Mouse (Mus musculus) neural tube, postnatal 0 days (tissue): ENCODE results near the gene Mgat1. TPM values are rescaled to one million over a fixed set of nuclear protein-coding genes. Genes with fewer than 3 reads are reported as not detected.

Experiments used
- polyA plus RNA-seq: library from polyadenylated mRNA; unstranded; fragments of >200 nt; fragmentation: Nextera tagmentation; extraction: Ambion mirVana; gene quantifications from 2 replicates; pipeline ENCODE4 v1.2.1, GENCODE M21; 2015

The Mgat1 gene
- polyA plus RNA-seq: 34.4 and 34.9 TPM in 2 replicates

GRCm38 (mm10) chr11:49243727-49244594 lies at the start of gene Mgat1:
TSS of gene Mgat1 (plus strand) at chr11:49244191.

GRCm38 (mm10) chr11:49203129-49203768 lies 40.7 kb upstream of the Mgat1 start, which contains the start of gene Zfp62:
TSS of gene Zfp62 (plus strand) at chr11:49203292.

GRCm38 (mm10) chr11:49278222-49278621 lies 34.2 kb downstream of the Mgat1 start, which contains the start of gene Olfr1393:
TSS of gene Olfr1393 (plus strand) at chr11:49278304.

DNA sequence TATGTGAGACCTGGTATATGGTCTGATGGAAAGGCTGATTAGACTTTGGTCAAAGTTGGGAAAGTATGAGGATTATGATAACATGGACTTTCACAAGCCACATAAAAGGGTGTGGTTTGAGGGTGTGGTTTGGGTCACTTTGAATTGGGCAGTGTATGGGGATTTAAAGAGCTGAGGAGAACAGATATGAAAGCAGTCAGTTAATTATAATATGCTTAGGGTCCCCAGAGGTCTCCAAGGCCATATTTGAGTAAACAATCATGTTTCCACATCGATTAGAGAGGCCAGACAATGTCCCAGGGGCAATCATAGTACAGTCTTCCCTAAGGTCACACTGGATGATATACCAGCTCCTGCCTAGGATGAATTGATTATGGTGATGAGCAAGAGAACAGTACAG lies 41.0 kb downstream of the Mgat1 start, which contains the start of gene Olfr1392:
Gene Olfr1392, plus strand, starts transcription at position 301 of the 400 bp plus-strand sequence.

GRCm38 (mm10) chr11:49304441-49304840 lies 60.5 kb downstream of the Mgat1 start, which contains the start of gene Olfr10:
TSS of gene Olfr10 (plus strand) at chr11:49304741.

Other genes with a start within 250 kb of the Mgat1 start
- gene 9930111J21Rik2, start 192.9 kb upstream of the Mgat1 start, polyA plus RNA-seq: 0.45 and 0.54 TPM in 2 replicates
- gene Tgtp2, start 180.0 kb upstream of the Mgat1 start, polyA plus RNA-seq: 0.26 and 0.29 TPM in 2 replicates
- 1.8 and 1.9 TPM in 2 replicates for gene Ifi47, start 167.6 kb upstream of the Mgat1 start, polyA plus RNA-seq
- gene Olfr1396, start 129.3 kb upstream of the Mgat1 start, polyA plus RNA-seq: not detected in 2 replicates
- gene Olfr1395, start 101.9 kb upstream of the Mgat1 start, polyA plus RNA-seq: not detected in 2 replicates
- not detected in 2 replicates for gene Olfr1394, start 89.8 kb upstream of the Mgat1 start, polyA plus RNA-seq
- gene Btnl9, start 57.0 kb upstream of the Mgat1 start, polyA plus RNA-seq: 0.38 and 0.53 TPM in 2 replicates
- 24.4 and 24.8 TPM in 2 replicates for gene Zfp62, start 40.9 kb upstream of the Mgat1 start, polyA plus RNA-seq
- gene Olfr1393, start 34.1 kb downstream of the Mgat1 start, polyA plus RNA-seq: 0.17 TPM in 1 of 2 replicates, not detected in the other
- gene Olfr1392, start 41.1 kb downstream of the Mgat1 start, polyA plus RNA-seq: 0.08 and 0.11 TPM in 2 replicates
- not detected in 2 replicates for gene Olfr10, start 60.5 kb downstream of the Mgat1 start, polyA plus RNA-seq
- gene Olfr1391, start 78.6 kb downstream of the Mgat1 start, polyA plus RNA-seq: not detected in 2 replicates
- gene Olfr1390, start 91.0 kb downstream of the Mgat1 start, polyA plus RNA-seq: not detected in 2 replicates
- not detected in 2 replicates for gene Olfr1389, start 178.9 kb downstream of the Mgat1 start, polyA plus RNA-seq
- 0.08 TPM in 1 of 2 replicates, not detected in the other for gene Olfr1388, start 192.4 kb downstream of the Mgat1 start, polyA plus RNA-seq
- gene Olfr1387, start 211.2 kb downstream of the Mgat1 start, polyA plus RNA-seq: not detected in 2 replicates
- gene Olfr1386, start 220.9 kb downstream of the Mgat1 start, polyA plus RNA-seq: not detected in 2 replicates
- not detected in 2 replicates for gene Olfr1385, start 244.9 kb downstream of the Mgat1 start, polyA plus RNA-seq